Mouse (Mus musculus) colon, adult 2 months (tissue): Measurements from ENCODE around the gene Olfr267. TPM values are rescaled to one million over a fixed set of nuclear protein-coding genes. Genes with fewer than 3 reads are reported as not detected.

Experiments used
- polyA plus RNA-seq: library from polyadenylated mRNA; depleted of rRNA; stranded (reverse); fragments of >200 nt; gene quantifications from 2 replicates; pipeline ENCODE4 v1.2.3, GENCODE M21; 2012; rRNA removed

Olfr267 gene
- polyA plus RNA-seq: 0.21 TPM in 1 of 2 replicates, not detected in the other

DNA sequence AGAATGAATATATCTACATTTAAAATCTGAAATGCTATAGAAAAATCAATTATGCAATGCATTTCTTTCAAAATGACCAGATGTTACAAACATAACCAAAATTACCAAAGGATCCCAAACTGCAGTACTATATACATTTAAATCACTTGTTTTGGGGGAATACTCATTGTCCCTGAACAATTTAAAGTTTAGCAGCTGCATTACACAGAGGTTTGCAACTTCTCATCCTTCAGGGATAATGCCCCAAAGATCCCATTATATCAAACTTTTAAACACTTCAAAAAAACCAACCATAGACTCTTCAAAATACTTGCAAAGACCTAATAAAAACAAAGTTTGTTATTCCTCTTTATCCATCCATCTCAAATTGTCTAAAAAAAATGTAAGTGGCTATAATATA, at the start of gene Olfr267:
TSS of gene Olfr267 (minus strand) at position 101 of the 400 bp plus-strand sequence.

Other genes starting within 250 kb of the Olfr267 start
- 59.3 and 80.0 TPM in 2 replicates for gene Lpar1, start 233.8 kb downstream of the Olfr267 start, polyA plus RNA-seq
- 31.2 and 41.3 TPM in 2 replicates for gene Ecpas, start 125.0 kb upstream of the Olfr267 start, polyA plus RNA-seq
- not detected in 2 replicates for gene Zkscan16, start 155.9 kb upstream of the Olfr267 start, polyA plus RNA-seq
- gene Ptgr1, start 199.4 kb upstream of the Olfr267 start, polyA plus RNA-seq: 4.8 and 5.7 TPM in 2 replicates
- gene Dnajc25, start 207.3 kb upstream of the Olfr267 start, polyA plus RNA-seq: 3.7 and 5.3 TPM in 2 replicates
- 0.98 and 1.4 TPM in 2 replicates for gene Gm20503, start 215.5 kb upstream of the Olfr267 start, polyA plus RNA-seq
- 16.1 and 22.7 TPM in 2 replicates for gene Gng10, start 247.4 kb upstream of the Olfr267 start, polyA plus RNA-seq